Mouse (Mus musculus) right cerebral cortex, adult 18-20 months (tissue): ENCODE results near the gene Tmem59.

Experiments used
- DNase-seq: peaks from one replicate; pipeline ENCODE4 v3.0.0; 2022; ENCODE audit warnings: mixed read lengths

Tmem59 gene

DNA sequence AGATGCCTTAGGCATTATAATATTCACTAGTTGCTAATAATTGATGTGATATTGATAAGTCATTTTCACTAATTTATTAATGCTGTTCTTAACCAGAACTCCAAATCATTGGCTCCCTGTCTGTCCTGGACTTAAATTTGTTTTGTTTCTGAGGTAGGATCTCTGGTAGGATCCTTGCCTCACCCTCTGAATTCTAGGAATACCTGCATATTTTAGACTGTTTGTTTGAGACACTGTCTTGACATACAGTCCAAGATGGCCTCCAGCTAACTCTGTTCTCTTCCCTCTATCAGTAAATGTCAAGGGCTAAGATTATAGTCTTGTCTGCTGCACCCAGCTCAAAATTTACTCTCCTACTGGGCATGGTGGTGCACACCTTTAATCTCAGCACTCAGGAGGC is 2.5 kb downstream of the Tmem59 start:
- DNase-seq = no peak

DNA sequence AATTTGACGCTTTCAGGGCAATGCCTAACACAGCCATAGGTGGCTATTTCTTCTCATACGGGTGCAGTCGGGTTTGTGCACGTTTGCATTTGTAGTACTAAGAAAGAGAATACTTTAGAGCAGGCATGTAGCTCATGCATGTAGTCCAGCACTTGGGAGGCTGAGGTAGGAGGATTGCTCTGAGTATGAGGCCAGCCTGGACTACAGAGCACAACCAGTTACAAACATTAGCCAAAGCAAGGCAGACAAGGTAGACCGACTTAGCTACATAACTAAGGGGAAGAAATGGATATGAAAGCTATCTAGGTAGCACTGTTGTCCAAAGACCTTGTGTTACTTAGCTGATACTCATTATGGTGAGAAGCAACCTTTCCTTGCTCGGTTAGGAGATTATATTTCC is 3.7 kb downstream of the Tmem59 start:
- DNase-seq = no peak

DNA sequence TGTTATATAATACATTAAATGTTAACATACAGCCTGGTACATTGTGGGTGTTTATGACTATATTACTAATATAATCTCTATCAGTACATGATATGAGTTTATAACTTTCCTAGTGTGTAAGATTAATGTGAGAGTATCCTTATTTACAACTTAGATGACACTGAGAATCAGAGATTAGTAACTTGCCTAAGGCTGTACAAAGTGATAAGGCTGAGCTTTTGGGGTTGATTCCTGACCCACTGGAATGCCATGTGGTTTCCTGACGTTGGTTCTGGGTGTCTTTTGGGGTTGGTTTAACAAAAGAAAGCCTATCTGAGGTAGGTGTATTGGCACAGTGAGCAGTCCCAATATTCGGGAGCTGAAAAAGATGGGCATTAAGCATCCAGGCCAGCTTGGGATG is 4.6 kb downstream of the Tmem59 start:
- DNase-seq = no peak

DNA sequence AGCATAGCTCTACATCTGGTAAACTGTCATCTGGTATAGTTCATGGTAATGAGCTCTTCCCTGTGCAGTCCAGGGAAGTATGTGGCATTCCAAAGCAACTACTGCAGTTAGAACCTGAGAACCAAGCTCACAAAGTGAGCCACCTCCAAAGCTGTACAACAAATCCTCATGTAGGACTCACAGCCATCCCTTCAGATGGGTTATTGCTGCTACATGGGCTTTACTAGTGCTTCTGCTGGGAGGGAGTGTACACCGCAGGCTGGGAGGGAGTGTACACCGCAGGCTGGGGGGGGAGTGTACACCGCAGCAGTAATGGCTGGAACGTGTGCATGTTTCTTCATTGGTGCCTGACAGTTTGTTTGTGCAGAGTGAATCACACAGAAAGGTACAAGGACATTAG is 5.0 kb downstream of the Tmem59 start:
- no peak for DNase-seq

DNA sequence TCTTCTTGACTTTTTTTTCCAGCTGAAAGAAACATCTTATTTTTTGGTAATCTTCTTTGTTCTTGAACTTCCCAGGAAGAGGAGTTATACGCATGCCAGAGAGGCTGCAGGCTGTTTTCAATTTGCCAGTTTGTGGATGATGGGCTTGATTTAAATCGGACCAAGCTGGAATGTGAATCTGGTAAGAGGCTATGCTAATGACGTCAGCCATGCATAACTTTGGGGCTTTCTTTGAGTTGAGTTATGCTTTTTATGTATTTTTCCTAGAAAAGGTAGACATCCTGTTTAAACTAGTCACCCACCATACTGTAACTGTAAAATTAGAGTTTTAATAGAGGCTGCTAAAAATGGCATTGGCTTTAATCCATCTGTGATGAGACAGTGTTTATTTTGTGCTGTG is 7.5 kb downstream of the Tmem59 start:
- no peak for DNase-seq

DNA sequence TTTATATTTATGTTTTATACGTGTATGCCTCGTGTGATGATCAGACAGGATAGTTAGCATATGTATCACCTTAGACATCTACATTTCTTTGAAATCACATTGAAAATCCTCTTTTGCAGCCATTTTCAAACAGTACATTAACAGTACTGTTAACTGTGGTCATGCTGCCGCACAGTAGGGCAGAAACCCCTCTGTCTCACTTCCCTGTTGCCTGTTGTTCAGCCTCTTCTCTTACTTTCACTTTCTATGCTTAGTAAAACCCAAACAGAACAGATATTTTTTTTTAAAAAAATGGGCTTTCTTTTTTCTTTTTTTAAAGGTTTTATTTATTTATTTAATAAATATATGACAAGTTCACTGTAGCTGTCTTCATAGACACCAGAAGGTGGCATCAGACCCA is 15.6 kb downstream of the Tmem59 start:
- DNase-seq = no peak

DNA sequence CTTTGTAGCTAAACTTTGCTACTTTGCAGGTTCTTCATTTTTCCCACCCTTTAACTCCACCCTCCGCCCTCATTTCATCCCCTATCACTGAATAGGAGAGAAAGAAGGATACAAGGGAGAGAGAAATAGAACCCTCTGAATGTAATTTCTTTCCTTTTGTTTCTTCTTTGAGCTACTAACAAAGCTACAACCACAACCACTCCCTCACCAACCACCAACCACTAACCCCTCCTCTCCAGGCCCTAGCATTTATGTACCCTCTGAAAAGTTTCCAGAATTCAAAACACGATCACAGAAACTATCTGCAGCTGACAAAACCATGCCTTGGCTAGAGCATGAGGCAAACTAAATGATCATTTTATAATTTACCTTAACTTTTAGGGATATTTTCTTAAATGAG is 18.3 kb downstream of the Tmem59 start:
- no peak for DNase-seq

DNA sequence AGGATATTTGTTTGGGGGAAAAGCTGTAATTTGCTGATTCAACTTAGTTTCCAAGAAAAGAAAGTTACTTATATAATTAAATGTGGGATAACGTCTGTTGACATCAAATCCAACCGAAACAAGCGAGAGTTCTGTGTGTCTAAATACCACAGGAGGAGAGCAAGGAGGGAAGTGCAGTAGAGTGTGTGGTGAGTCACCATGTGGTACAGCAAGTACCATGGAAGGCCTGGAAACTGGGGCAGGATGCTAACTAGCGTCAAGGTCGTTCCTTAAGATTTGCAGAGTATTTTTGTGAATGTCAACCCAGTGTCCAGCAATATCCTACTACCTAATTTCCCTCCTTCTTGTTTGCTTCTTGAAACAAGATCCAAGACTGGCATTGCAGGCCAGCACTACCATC is 19.9 kb downstream of the Tmem59 start:
- peak; percentile 18 for DNase-seq

DNA sequence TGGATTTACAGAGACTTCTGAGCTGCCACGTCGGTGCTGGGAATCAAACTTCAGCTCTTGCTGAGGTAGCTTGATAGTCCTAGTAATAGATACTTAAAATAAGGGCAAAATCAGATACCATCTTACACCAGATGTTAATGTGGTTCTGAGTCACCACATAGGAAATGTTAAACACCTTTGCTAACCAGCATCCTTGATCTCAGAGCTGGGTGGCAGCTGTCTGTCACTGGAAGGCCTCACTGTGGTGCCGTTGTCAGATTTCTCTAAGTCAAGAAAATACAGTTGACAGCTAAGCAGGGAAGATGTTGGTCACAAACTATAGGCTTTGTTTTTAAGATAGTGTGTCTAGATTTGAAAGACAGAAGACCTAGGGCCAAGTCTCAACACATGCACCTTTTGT is 23.6 kb downstream of the Tmem59 start:
- no peak for DNase-seq

DNA sequence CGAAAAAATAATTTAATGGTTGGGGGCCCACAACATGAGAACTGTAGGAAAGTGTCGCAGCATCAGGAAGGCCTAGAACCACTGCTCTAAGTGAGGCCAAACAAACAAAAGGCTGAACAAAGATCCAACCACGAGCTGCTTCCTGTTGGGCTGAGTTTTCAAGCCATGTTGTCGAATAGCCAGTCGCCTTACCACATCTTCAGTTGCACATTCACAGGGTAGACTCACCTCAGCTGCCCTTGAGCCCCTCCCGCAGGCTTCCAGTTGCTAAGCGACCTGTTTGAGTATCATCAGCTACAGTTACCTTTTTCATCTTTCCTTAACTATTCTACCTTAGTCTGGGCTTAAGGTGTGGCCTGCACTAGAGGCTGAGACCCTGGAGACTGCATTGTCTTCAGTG is 24.8 kb downstream of the Tmem59 start:
- no peak for DNase-seq

DNA sequence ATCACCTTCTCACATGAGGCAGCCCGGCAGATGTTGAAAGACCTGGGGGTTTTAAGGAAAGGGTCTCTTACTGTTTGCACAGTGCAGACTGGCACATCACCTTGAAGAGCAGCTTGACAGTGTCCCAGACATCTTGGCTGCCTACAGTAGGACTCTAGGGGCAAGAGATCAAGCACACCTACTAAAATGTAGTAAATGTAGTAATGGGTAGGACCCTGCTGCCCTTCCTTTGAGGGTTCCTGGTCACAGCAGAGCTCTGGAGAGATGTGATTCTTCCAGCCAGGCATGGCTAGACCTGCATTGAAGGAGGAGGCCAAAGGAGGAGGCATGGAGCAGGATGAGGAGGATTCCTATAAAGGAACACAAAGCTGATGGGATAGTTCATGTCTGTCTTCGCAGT is 28.8 kb downstream of the Tmem59 start:
- DNase-seq = no peak

DNA sequence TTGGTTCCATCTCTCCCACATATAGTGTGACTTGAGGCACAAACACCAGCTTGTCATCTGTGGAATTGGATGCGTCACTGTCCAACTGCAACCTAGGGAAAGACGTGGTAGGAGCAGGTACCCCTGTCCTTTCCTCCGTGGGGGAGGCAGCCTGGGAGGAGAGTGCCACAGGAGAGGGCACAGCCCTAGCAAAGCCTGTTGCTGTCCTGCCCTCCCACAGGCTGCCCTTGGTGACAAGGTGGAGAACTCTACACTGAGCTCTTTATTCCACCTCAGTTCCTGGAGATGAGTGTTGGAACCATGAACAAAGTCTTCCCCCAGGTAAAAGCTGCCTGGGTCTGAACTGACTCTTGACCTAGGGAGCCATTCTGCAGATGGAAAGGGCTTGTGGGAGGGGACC is 30.7 kb downstream of the Tmem59 start, which contains the start of gene Ldlrad1:
TSS of gene Ldlrad1 (plus strand) at position 301 of the 400 bp plus-strand sequence.
- DNase-seq = no peak

DNA sequence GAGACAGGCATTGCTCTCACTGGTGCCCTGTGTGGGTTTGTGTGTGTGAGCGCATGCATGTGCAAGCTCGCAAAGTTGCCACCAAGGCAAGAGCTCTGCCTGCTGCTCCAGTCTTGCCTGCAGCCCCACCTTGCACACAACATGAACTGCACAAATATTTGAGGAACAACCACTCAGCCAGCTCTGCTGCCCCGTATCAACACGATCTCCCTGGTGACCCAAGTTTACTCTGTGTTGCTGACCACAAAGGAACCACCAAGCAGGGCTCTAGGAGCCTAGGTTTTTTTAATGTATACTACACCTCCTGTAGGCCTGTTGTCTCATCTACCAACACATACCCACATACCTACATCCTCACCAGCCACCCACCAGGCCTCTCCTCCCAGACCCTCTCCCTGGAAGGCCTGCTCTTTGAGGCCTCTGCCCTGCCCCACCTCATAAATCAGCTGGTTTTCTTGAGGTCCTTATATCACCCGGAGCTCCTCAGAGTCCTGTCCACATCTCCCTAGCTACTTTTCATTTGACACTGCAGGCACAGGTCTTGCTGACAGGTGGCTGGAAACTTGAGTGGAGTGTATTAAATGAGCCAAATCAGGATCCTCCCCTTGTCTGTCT is 32.4 kb downstream of the Tmem59 start:
- DNase-seq = no peak

DNA sequence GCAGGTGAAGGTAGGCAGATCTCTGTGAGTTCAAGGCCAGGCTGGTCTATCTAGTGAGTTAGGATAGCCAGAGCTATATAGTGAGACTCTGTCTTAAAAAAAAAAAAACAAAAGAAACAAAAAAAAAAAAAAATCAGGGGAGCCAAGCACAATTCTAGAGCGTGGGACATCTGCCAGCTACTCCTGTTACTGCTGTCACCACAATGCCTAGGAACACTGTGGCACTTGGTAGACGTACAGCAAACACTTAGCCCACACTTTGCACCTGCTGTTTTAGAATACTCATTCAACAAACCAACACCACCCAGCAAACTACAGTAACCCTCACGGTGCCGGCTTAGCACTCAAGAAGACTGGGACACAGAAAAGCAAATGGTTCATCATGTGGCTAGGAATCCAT is 33.3 kb downstream of the Tmem59 start:
- peak; percentile 26 for DNase-seq

DNA sequence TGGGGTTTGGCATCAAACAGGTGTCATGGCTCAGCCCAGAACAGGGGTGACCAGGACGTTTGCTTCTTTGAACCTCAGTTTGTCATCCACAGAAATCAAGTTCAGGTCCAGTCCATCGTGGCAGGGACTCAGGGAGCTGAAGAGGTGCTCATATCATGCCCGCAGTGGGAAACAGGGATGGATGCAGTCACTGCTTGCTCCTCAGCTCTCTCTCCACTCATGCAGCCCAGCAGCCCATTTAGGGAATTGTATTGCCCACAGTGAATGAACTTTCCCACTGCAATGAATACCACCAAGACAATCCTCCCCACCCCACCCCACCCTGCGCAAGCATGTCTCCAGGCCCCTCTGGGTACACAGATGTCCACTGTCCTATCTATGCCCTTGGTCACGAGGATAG is 33.7 kb downstream of the Tmem59 start:
- no peak for DNase-seq

DNA sequence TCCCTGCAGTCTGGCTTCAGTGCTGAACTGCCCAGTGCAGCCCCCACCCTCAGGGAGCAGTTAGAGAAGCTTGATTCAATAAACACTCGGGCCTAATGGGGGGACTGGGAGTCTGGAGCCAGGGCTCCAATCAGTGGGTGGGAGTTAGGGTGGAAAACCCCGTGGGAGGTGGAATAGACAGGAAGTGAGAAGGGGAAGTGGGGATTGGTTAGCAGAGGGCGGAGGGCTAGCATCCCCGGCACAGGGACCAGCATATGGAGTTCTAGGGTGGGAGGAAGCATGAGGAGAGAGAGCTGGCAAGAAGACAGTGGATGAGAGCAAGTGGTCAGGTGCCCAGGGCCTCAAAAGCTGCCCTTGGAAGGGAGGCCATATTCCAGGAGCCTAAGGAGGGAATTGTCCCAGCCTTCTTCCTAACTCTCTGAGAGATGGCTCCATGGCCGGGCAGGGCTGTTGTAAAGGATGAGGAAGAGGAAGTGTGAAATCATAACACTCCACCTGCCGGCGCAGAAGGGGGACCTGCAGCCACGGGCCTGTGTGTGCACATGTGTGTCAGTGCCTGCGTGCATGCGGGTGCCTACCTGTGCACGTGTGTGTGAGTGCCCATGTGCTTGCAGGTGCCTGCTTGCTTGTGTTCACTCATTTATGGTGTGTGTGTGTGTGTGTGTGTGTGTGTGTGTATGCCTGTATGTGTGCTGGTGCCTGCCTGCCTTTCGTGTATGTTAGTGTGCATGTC is 35.2 kb downstream of the Tmem59 start:
- DNase-seq = no peak

DNA sequence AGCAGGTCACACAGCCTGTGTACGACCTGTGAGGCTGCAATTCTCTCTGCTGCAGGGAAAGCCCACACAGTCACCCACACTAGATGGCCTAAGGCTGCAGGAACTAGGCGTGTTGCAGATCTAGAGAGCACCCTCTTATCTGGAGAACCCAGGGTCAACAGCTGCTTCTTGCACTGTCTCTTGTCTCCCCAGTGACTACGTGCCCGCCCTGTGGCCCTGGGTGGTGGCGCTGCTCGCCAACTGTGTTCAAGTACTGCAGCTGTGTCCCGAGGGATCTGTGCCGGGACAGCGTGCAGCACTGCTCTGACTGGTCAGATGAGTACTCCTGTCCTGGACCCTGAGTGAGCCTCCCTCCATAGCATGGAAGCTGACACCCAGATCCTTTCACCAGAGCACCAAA is 39.4 kb downstream of the Tmem59 start:
- no peak for DNase-seq

DNA sequence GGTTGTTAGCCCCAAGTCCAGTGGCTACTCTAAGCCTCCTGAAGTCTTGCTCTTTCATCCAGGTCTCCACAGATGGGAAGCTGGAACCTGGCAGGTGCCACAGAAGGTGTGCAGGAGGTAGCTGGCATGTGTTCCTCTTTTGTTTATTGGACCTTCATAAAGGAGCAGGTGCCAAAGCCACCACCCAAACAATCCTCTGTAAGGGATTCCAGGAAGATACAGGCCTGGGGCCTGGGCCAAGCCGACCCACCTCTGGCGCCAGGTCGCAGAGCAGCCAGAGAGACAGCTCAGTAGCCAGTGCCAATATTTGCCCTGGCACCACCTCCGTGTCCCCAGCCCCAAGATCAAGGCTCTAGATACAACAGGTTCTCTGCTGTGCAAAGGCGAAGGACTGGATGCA is 43.3 kb downstream of the Tmem59 start:
- DNase-seq = no peak

DNA sequence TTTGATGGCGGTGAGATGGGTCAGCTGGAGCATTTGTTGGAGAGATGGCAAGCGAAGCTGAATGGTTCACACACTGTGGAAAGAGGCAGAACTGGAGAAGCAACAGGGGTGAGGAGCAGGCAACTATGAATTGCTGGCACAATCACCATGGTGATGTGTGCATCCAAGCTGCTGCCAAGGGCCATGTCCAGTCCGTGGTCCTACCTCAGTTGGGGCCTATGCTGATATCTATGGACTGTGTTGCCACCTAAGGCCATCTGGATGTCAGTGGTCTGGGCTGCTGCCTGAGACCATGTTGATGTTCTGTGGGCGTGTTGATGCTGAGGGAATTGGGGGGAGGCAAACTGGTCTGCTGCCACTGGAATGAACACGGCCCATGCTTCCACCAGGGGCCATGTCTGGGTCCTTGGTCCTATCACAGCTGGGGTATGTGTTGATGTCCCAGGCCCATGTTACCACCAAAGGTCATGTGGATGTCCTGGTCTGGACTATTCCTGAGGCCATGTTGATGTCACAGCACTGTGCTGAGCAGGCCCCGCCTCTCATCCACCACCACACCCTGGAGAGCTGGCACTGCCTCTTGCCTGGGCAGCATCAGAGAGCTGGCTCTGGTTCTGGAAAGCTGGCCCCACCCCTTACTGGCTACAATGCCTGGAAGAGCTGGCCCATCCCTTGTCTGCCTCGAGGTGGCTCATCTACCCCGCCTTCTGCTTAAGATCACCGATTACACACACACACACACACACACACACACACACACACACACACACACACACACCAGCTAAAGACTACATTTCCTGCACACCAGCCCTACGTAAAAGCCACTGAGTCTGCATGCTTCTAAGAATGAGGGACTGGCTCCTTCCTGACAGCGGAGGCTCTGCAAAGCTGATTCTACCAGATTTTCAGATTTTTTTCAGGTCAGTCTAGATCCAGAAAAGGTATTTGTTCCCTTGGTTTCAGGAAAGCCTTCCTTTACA is 45.3 kb downstream of the Tmem59 start:
- DNase-seq = no peak

DNA sequence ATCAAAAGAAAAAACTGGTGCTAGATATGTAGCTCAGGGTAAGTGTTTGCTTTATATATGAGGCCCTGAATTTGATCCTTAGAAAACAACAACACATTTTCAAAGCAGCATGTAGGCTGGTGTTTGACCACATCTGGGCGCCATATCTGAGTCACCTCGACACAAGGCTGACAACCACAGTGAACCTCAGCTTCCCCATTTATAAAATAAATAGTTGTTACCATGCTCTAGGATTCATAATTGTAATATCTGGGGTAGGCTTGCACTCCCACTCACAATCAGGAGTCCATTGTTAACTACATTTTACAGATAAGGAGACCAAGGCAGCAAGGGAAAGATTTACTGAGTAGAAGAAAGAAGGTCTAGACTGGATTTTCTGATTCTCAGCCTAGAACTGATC is 48.1 kb downstream of the Tmem59 start:
- DNase-seq = no peak

DNA sequence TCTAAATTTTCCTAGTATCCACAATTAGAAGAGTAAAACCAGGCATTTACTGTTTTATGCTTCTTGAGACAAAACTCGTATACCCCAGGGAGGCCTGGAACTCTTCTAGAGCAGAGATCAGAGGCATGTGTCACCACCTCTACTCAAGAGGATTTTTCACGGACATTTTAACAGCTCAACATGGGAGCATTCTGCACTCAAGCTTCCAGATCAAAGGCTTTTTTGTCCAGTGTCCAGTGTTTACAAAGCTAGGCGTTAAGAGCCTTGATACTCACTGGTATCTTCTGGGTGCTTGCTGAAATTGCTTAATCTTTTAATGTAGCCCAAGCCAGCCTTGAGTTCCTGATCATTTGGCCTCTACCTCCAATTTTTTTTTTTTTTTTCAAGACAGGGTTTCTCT is 54.0 kb downstream of the Tmem59 start:
- DNase-seq = no peak

DNA sequence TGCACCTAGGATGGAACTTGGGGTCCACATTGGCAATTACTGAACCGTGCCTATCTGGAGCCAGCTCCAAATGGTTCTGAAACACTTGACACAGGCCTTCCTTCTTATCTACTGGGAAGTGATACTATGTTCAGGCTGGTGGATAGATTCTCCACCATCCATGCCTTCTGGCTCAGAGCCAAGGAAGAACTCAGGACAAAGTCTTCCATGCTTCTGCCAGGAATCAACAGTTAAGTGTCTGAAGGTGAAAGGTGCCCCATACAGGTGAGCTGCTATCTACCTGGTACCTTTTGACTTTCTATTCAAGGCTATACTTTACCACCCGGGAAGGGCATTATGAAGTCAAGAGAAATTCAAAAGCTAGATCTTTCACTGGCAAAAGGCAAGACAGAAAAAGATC is 60.1 kb downstream of the Tmem59 start:
- DNase-seq = no peak

DNA sequence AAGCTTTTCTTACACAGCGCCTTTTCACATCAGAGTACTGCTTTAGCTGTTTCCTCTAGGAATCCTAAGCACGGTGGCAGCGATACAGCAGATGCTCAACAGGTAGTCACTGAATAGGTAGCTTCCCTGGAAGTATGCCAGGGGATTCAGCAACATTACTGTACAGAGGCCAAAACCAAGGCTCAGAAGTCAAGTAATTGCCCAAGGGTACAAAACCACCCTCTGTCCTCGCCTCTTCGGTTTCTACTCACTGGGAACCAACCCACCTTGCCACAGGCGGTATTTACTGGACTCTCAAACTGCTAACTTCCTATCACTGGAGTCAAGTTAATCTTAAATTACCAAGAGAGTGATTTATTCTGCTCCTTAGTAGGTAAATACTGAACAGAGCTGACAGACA is 62.0 kb downstream of the Tmem59 start:
- no peak for DNase-seq
